Comparison of ENCODE assay signal across 9 mouse cellular contexts in the genomic region with DNA sequence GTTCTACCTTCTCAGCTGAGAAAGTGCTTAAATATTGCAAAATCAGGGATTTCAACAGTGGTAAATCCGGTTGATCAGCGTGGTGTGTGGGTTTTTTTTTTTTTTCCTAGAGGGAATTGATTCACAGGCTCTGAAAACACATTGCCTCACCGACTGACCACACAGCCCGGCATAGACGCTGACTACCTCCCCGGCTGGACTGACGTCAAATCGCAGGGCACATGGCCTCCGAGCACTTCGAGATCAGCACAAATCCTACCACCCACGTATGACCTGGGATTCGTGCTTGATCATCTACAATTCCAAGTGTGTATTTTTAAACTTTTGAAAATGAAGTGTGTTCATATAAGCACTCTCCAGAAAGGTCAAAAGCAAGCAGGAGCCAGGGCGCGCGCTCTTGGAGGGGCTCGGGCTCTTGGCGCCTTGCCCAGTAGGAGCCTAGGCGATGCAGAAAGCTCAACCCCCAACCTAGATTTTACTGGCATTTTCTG.
A peak's percentile ranks its signal among the peaks of the same experiment; 100 is the strongest.
DNase-seq lines count a peak whose midpoint lies in the region; ATAC-seq and TF ChIP-seq lines count a peak whose summit lies in the region.
"Had no signal": no experiment of that assay in that cellular context is flagged by ENCODE, and none has a peak within 500 bp of the region (broad histone marks: within the 10 kb centered on the region; RNA-seq: fewer than 3 reads in every experiment).

No protein-coding gene starts in this region.

- no peak for ATAC-seq in cerebellum, adult (ENCODE audit: insufficient number of reproducible peaks, low FRiP score, low TSS enrichment)
- ATAC-seq in limb, embryonic 14.5 days (ENCODE audit: low FRiP score, low read depth): peak; percentile 50
- ATAC-seq in stomach, embryonic 15.5 days (ENCODE audit: insufficient read depth, low FRiP score, low read depth): no peak

- peak overlapping the region; percentile 36 for H3K4me2 ChIP-seq in limb, embryonic 14.5 days (replicated peaks; ENCODE audit: low read depth, low read length, severe bottlenecking)
- H3K4me2 ChIP-seq in stomach, embryonic 15.5 days: peak overlapping the region; percentile 37
- H3K4me2 ChIP-seq: embryonic facial prominence, embryonic 13.5 days had no signal

- no peak overlapping the region for H3K9ac ChIP-seq in limb, embryonic 14.5 days (ENCODE audit: low read depth, low read length, severe bottlenecking)
- H3K9ac ChIP-seq in stomach, embryonic 15.5 days: no peak overlapping the region
- H3K9ac ChIP-seq: embryonic facial prominence, embryonic 13.5 days had no signal

- peak; percentile 7 for DNase-seq in cerebellum, adult 8-10 months
- DNase-seq in kidney, postnatal 4 days: peak; percentile 9 to 31
- DNase-seq in kidney, adult 11 months: no peak
- peak; percentile 26 for DNase-seq in limb, embryonic 14.5 days (ENCODE audit: low spot score)
- no peak for DNase-seq in MN1 (ENCODE audit: low spot score)
- no peak for DNase-seq in ovary, postnatal 10 days (ENCODE audit: low spot score)

- 0 out of 2 replicates have a peak, but pooled peaks cover 11% of the 10 kb centered on the region for H3K4me1 ChIP-seq in limb, embryonic 14.5 days (ENCODE audit: control insufficient read depth, insufficient read depth, low read length)
- no peaks in the 10 kb centered on the region for H3K4me1 ChIP-seq in stomach, embryonic 15.5 days

- 58% methylated on average over 18 of the region's 18 CpGs for WGBS in limb, embryonic 14.5 days
- WGBS in stomach, embryonic 15.5 days: 46% methylated on average over 18 of the region's 18 CpGs

- no peak for TF ChIP-seq POLR2A in limb, embryonic 14.5 days (IDR thresholded peaks at IDR 0.05; ENCODE audit: borderline replicate concordance, extremely low read depth, insufficient read depth, insufficient read length)

- H3K27ac ChIP-seq in limb, embryonic 14.5 days (replicated peaks; ENCODE audit: low read depth, low read length): no peak overlapping the region
- H3K27ac ChIP-seq in stomach, embryonic 15.5 days: no peak overlapping the region
- H3K27ac ChIP-seq: embryonic facial prominence, embryonic 13.5 days had no signal

- H3K9me3 ChIP-seq in limb, embryonic 14.5 days (ENCODE audit: control insufficient read depth, low read length): no peaks in the 10 kb centered on the region
- no peaks in the 10 kb centered on the region for H3K9me3 ChIP-seq in stomach, embryonic 15.5 days
- H3K9me3 ChIP-seq: embryonic facial prominence, embryonic 13.5 days had no signal

- H3K27me3 ChIP-seq in limb, embryonic 14.5 days (ENCODE audit: control insufficient read depth, insufficient read depth, low read length): no peaks in the 10 kb centered on the region
- H3K27me3 ChIP-seq in stomach, embryonic 15.5 days (replicated peaks): no peaks in the 10 kb centered on the region
- H3K27me3 ChIP-seq: embryonic facial prominence, embryonic 13.5 days had no signal

- peak overlapping the region; percentile 2; the same call in 1 of the 2 replicates for H3K4me3 ChIP-seq in limb, embryonic 14.5 days (replicated peaks; ENCODE audit: low read length)
- no peak overlapping the region; the same call in 1 of the 2 replicates for H3K4me3 ChIP-seq in stomach, embryonic 15.5 days (replicated peaks)
- H3K4me3 ChIP-seq: embryonic facial prominence, embryonic 13.5 days had no signal

- H3K36me3 ChIP-seq in limb, embryonic 14.5 days (ENCODE audit: control insufficient read depth, insufficient read depth, low read length): no peaks in the 10 kb centered on the region
- H3K36me3 ChIP-seq in stomach, embryonic 15.5 days: no peaks in the 10 kb centered on the region
- H3K36me3 ChIP-seq: embryonic facial prominence, embryonic 13.5 days had no signal

Comparison
In these comparisons a context has a peak if more than half of its experiments do, and no peak if none do; other contexts are left out.
1. DNase-seq: peak in cerebellum, adult 8-10 months (single experiment), kidney, postnatal 4 days (2 of 2) and limb, embryonic 14.5 days (single experiment); none in kidney, adult 11 months (single experiment), MN1 (single experiment) and ovary, postnatal 10 days (single experiment).